Mouse (Mus musculus): ENCODE data around the gene Pla2g6.

DNA sequence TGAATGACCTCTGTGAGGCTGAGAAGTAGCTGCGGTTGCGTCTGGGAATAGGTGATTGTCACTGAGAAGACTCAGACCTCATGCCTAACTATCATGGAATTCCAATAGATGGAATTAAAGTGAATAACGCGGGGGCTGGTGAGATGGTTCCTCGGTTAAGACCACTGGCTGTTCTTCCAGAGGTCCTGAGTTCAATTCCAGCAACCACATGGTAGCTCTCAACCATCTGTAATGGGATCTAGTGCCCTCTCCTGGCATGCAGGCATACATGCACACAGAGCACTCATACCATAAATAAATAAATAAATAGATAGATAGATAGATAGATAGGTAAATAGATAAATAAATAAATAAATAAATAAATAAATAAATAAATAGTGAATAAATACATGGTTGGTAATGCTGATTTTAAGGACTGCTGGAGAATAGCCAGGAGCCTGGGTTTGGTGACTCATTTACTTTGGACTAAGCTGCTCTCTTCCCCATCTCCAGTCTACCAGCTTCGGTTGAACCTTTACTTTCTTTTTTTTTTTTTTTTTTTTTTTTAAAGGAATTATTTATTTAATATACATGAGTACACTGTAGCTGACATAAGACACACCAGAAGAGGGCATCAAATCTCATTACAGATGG lies 1.3 kb upstream of the Pla2g6 start:
- no peak for TF ChIP-seq CTCF (IDR thresholded peaks at IDR 0.05; ENCODE audit: extremely low read depth, insufficient read depth, low read length)
- TF ChIP-seq POLR2A (IDR thresholded peaks at IDR 0.05; ENCODE audit: extremely low read depth, insufficient read depth, low read length), result no peak

Measured in cortical plate, adult 2 months (tissue).